Mouse (Mus musculus): ENCODE results near the gene Cnn2. TPM values are rescaled to one million over a fixed set of nuclear protein-coding genes. Genes with fewer than 3 reads are reported as not detected.

The Cnn2 gene
- 3.0 TPM for polyA plus RNA-seq (2014; fragmentation: Illumina TruSeq; extraction: RNeasy Lipid Tissue Mini Kit (QIAGEN cat#74804); ENCODE audit: low read depth, low replicate concordance)

GRCm38 (mm10) chr10:79988506-79989271 is at the start of gene Cnn2:
TSS of gene Cnn2 (plus strand) at chr10:79988584.

DNA sequence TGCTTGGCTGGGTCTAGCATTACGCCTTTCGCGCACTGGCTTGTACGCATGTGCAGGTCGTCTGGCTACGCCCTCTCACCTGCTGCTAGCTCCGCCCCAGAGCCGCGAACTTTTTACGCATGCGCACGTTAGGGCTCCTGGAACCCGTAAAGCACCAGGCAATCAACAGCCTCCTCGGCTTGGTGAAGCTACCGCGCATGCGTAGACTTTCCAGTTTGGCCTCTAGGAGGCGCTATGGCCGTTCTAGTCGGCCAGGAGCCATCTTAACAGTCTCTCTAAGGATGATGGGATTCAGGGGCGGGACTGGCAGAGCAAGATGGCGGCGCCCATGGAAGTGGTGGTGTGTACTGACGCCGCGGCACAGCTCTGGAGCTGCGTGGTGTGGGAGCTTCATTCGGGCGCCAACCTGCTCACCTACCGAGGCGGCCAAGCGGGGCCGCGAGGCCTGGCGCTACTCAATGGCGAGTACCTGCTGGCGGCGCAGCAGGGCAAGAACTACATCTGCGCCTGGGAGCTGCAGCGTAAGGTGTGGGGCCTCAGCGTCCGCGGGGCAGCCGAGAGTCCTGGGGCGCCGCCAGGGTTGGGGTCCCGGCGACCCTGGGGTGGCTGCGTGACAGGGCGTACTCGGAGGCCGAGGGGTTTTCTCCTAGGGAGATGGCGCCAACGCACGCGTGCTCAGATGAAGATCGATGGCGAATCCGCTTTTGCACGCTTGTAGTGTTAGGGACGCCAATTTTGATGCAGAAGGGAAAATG is 28.4 kb upstream of the Cnn2 start, which contains the start of gene Wdr18:
Wdr18 (plus strand) TSS at position 306 of the 755 bp plus-strand sequence.

DNA sequence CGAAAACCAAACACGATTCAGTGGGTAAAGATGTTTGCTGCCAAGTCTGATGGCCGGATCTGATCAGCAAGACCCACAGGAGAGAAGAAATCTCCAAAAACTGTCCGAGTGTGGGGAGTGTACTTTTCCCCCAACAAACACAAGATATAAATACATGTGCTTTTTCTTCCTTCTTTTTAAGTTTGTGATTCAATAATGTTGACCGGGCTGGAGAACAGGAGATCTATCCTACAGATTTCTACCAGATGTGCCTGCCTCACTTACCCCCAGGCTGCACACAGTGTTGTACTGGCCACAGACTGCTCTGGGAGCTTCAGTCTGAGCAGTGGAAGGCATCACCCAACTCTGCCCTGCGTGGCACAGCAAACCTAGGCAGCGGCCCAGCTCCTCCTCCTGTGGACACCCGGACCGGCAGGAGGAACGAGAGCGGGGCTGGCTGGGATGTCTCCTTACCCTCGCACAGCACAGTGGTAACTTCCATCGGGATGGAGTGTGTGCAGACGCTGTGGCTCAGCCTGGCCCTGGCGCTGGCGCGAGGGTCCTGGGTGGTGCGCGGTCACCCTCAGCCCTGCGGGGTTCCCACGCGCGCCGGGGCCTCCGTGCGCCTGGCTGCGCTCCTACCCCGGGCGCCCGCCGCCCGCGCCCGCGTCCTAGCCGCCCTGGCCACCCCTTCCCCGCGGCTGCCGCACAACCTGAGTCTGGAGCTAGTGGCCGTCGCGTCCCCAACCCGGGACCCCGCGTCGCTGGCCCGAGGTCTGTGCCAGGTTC is 17.8 kb upstream of the Cnn2 start, which contains the start of gene Grin3b:
Grin3b (plus strand) TSS at position 301 of the 768 bp plus-strand sequence.

DNA sequence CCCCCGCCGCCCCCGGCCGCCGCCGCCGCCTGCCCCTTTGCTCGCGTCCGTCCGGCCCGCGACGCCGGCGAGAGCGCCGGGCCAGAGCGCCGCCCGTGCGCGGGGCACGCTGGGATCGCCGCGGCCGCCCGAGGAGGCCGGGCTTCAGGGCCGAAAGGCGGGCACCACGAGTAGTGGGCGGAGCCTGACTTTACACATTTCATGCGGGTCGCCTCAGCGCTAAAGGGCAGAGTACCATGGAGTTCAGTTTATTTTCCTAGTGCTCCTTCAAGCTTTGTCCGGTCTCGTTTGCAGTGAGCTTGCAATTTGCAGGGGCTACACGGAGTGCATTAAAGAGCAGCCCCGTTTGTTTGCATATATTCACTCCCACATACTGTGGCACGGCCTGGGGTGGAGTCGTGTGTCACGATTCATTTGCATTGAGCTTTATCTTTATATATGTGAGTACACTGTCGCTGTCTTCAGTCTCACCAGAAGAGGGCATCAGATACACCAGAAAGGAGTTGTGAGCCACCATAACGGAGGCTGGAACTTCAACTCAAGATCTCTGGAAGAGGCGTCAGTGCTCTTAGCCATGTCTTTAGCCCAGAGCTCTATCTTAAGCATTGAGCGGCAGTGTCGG is 4.1 kb upstream of the Cnn2 start, which contains the start of gene Tmem259:
Tmem259 (minus strand) TSS at position 136 of the 622 bp plus-strand sequence.

DNA sequence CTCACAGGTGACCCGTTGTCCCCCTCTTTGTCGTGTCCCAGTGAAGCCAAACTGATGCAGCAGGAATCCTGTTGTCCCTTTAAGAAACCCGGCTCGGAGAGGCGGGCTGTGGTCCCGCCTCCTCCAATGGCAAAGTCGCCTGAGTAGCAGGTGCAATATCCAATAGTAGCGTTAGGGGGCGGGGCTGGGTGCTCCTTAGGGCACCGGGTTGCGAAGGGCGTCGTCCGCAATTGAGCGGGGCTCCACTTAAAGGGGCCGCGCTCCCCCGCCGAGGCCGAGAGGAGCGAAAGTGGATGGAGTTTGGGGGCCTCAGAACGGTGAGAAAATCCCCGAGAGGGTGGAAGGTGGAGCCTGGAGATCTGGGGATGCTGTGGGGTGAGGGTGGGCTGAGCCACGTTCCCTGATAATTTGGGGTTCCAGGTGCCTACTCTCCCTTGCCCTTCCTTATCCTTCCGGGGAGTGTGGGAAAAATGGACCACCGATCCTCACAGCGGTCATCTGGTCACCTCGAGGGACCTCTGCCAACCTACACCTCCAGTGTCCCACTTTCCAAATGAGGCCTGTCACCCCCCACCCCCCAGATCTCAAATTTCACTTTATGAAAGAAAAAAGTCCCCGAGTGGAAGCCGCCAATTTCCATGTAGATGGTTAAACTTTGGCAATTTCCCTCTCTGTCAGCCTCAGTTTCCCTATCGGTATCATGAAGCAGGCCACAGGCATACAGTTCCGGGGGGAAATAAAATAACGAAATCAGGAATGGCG is 8.1 kb downstream of the Cnn2 start, which contains the start of gene Abca7:
Abca7 (plus strand) TSS at position 223 of the 762 bp plus-strand sequence.

GRCm38 (mm10) chr10:80016511-80016910 is 28.1 kb downstream of the Cnn2 start, which contains the start of gene Arhgap45:
TSS of gene Arhgap45 (plus strand) at chr10:80016653.

GRCm38 (mm10) chr10:80039559-80039979 is 51.2 kb downstream of the Cnn2 start, which contains the start of gene Polr2e:
TSS of gene Polr2e (minus strand) at chr10:80039795.

Other genes with a start within 250 kb of the Cnn2 start
- gene Polrmt, start 242.0 kb upstream of the Cnn2 start, polyA plus RNA-seq (2014; fragmentation: Illumina TruSeq; extraction: RNeasy Lipid Tissue Mini Kit (QIAGEN cat#74804); ENCODE audit: low read depth, low replicate concordance), result 4.2 TPM
- not detected for gene Fgf22, start 233.5 kb upstream of the Cnn2 start, polyA plus RNA-seq (2014; fragmentation: Illumina TruSeq; extraction: RNeasy Lipid Tissue Mini Kit (QIAGEN cat#74804); ENCODE audit: low read depth, low replicate concordance)
- gene Rnf126, start 221.6 kb upstream of the Cnn2 start, polyA plus RNA-seq (2014; fragmentation: Illumina TruSeq; extraction: RNeasy Lipid Tissue Mini Kit (QIAGEN cat#74804); ENCODE audit: low read depth, low replicate concordance), result 0.36 TPM
- 2.6 TPM for gene Fstl3, start 211.3 kb upstream of the Cnn2 start, polyA plus RNA-seq (2014; fragmentation: Illumina TruSeq; extraction: RNeasy Lipid Tissue Mini Kit (QIAGEN cat#74804); ENCODE audit: low read depth, low replicate concordance)
- not detected for gene Prss57, start 197.6 kb upstream of the Cnn2 start, polyA plus RNA-seq (2014; fragmentation: Illumina TruSeq; extraction: RNeasy Lipid Tissue Mini Kit (QIAGEN cat#74804); ENCODE audit: low read depth, low replicate concordance)
- gene Palm, start 195.0 kb upstream of the Cnn2 start, polyA plus RNA-seq (2014; fragmentation: Illumina TruSeq; extraction: RNeasy Lipid Tissue Mini Kit (QIAGEN cat#74804); ENCODE audit: low read depth, low replicate concordance), result 1.1 TPM
- 0.49 TPM for gene Misp, start 167.6 kb upstream of the Cnn2 start, polyA plus RNA-seq (2014; fragmentation: Illumina TruSeq; extraction: RNeasy Lipid Tissue Mini Kit (QIAGEN cat#74804); ENCODE audit: low read depth, low replicate concordance)
- 40.9 TPM for gene Ptbp1, start 134.2 kb upstream of the Cnn2 start, polyA plus RNA-seq (2014; fragmentation: Illumina TruSeq; extraction: RNeasy Lipid Tissue Mini Kit (QIAGEN cat#74804); ENCODE audit: low read depth, low replicate concordance)
- gene Prtn3, start 114.1 kb upstream of the Cnn2 start, polyA plus RNA-seq (2014; fragmentation: Illumina TruSeq; extraction: RNeasy Lipid Tissue Mini Kit (QIAGEN cat#74804); ENCODE audit: low read depth, low replicate concordance), result not detected
- gene Plppr3, start 114.0 kb upstream of the Cnn2 start, polyA plus RNA-seq (2014; fragmentation: Illumina TruSeq; extraction: RNeasy Lipid Tissue Mini Kit (QIAGEN cat#74804); ENCODE audit: low read depth, low replicate concordance), result not detected
- gene Elane, start 102.3 kb upstream of the Cnn2 start, polyA plus RNA-seq (2014; fragmentation: Illumina TruSeq; extraction: RNeasy Lipid Tissue Mini Kit (QIAGEN cat#74804); ENCODE audit: low read depth, low replicate concordance), result not detected
- gene Cfd, start 97.7 kb upstream of the Cnn2 start, polyA plus RNA-seq (2014; fragmentation: Illumina TruSeq; extraction: RNeasy Lipid Tissue Mini Kit (QIAGEN cat#74804); ENCODE audit: low read depth, low replicate concordance), result not detected
- 0.20 TPM for gene Med16, start 79.7 kb upstream of the Cnn2 start, polyA plus RNA-seq (2014; fragmentation: Illumina TruSeq; extraction: RNeasy Lipid Tissue Mini Kit (QIAGEN cat#74804); ENCODE audit: low read depth, low replicate concordance)
- not detected for gene Gm26602, start 77.7 kb upstream of the Cnn2 start, polyA plus RNA-seq (2014; fragmentation: Illumina TruSeq; extraction: RNeasy Lipid Tissue Mini Kit (QIAGEN cat#74804); ENCODE audit: low read depth, low replicate concordance)
- gene Kiss1r, start 71.6 kb upstream of the Cnn2 start, polyA plus RNA-seq (2014; fragmentation: Illumina TruSeq; extraction: RNeasy Lipid Tissue Mini Kit (QIAGEN cat#74804); ENCODE audit: low read depth, low replicate concordance), result 0.16 TPM
- 6.4 TPM for gene R3hdm4, start 67.4 kb upstream of the Cnn2 start, polyA plus RNA-seq (2014; fragmentation: Illumina TruSeq; extraction: RNeasy Lipid Tissue Mini Kit (QIAGEN cat#74804); ENCODE audit: low read depth, low replicate concordance)
- 3.1 TPM for gene Arid3a, start 61.5 kb upstream of the Cnn2 start, polyA plus RNA-seq (2014; fragmentation: Illumina TruSeq; extraction: RNeasy Lipid Tissue Mini Kit (QIAGEN cat#74804); ENCODE audit: low read depth, low replicate concordance)
- gene Wdr18, start 28.4 kb upstream of the Cnn2 start, polyA plus RNA-seq (2014; fragmentation: Illumina TruSeq; extraction: RNeasy Lipid Tissue Mini Kit (QIAGEN cat#74804); ENCODE audit: low read depth, low replicate concordance), result 1.7 TPM
- gene Grin3b, start 17.9 kb upstream of the Cnn2 start, polyA plus RNA-seq (2014; fragmentation: Illumina TruSeq; extraction: RNeasy Lipid Tissue Mini Kit (QIAGEN cat#74804); ENCODE audit: low read depth, low replicate concordance), result not detected
- 0.40 TPM for gene Tmem259, start 4.3 kb upstream of the Cnn2 start, polyA plus RNA-seq (2014; fragmentation: Illumina TruSeq; extraction: RNeasy Lipid Tissue Mini Kit (QIAGEN cat#74804); ENCODE audit: low read depth, low replicate concordance)
- 0.12 TPM for gene Abca7, start 7.9 kb downstream of the Cnn2 start, polyA plus RNA-seq (2014; fragmentation: Illumina TruSeq; extraction: RNeasy Lipid Tissue Mini Kit (QIAGEN cat#74804); ENCODE audit: low read depth, low replicate concordance)
- gene Arhgap45, start 28.1 kb downstream of the Cnn2 start, polyA plus RNA-seq (2014; fragmentation: Illumina TruSeq; extraction: RNeasy Lipid Tissue Mini Kit (QIAGEN cat#74804); ENCODE audit: low read depth, low replicate concordance), result not detected
- 0.32 TPM for gene Polr2e, start 51.2 kb downstream of the Cnn2 start, polyA plus RNA-seq (2014; fragmentation: Illumina TruSeq; extraction: RNeasy Lipid Tissue Mini Kit (QIAGEN cat#74804); ENCODE audit: low read depth, low replicate concordance)
- gene Gpx4, start 58.6 kb downstream of the Cnn2 start, polyA plus RNA-seq (2014; fragmentation: Illumina TruSeq; extraction: RNeasy Lipid Tissue Mini Kit (QIAGEN cat#74804); ENCODE audit: low read depth, low replicate concordance), result 92.2 TPM
- gene Sbno2, start 117.0 kb downstream of the Cnn2 start, polyA plus RNA-seq (2014; fragmentation: Illumina TruSeq; extraction: RNeasy Lipid Tissue Mini Kit (QIAGEN cat#74804); ENCODE audit: low read depth, low replicate concordance), result 0.24 TPM
- 3.9 TPM for gene Stk11, start 127.2 kb downstream of the Cnn2 start, polyA plus RNA-seq (2014; fragmentation: Illumina TruSeq; extraction: RNeasy Lipid Tissue Mini Kit (QIAGEN cat#74804); ENCODE audit: low read depth, low replicate concordance)
- gene Atp5d, start 150.0 kb downstream of the Cnn2 start, polyA plus RNA-seq (2014; fragmentation: Illumina TruSeq; extraction: RNeasy Lipid Tissue Mini Kit (QIAGEN cat#74804); ENCODE audit: low read depth, low replicate concordance), result 0.85 TPM
- not detected for gene Cbarp, start 152.3 kb downstream of the Cnn2 start, polyA plus RNA-seq (2014; fragmentation: Illumina TruSeq; extraction: RNeasy Lipid Tissue Mini Kit (QIAGEN cat#74804); ENCODE audit: low read depth, low replicate concordance)
- 5.1 TPM for gene Midn, start 159.7 kb downstream of the Cnn2 start, polyA plus RNA-seq (2014; fragmentation: Illumina TruSeq; extraction: RNeasy Lipid Tissue Mini Kit (QIAGEN cat#74804); ENCODE audit: low read depth, low replicate concordance)
- 12.5 TPM for gene Cirbp, start 177.4 kb downstream of the Cnn2 start, polyA plus RNA-seq (2014; fragmentation: Illumina TruSeq; extraction: RNeasy Lipid Tissue Mini Kit (QIAGEN cat#74804); ENCODE audit: low read depth, low replicate concordance)
- not detected for gene 1600002K03Rik, start 184.4 kb downstream of the Cnn2 start, polyA plus RNA-seq (2014; fragmentation: Illumina TruSeq; extraction: RNeasy Lipid Tissue Mini Kit (QIAGEN cat#74804); ENCODE audit: low read depth, low replicate concordance)
- 0.40 TPM for gene Efna2, start 190.9 kb downstream of the Cnn2 start, polyA plus RNA-seq (2014; fragmentation: Illumina TruSeq; extraction: RNeasy Lipid Tissue Mini Kit (QIAGEN cat#74804); ENCODE audit: low read depth, low replicate concordance)
- 3.0 TPM for gene Mum1, start 237.8 kb downstream of the Cnn2 start, polyA plus RNA-seq (2014; fragmentation: Illumina TruSeq; extraction: RNeasy Lipid Tissue Mini Kit (QIAGEN cat#74804); ENCODE audit: low read depth, low replicate concordance)